ENCODE assay signal across 12 mouse cellular contexts in genomic region chr12:110437367-110437703, GRCm38 (mm10). TPM values are rescaled to one million over a fixed set of nuclear protein-coding genes. Genes with fewer than 3 reads are reported as not detected.
A peak's percentile ranks its signal among the peaks of the same experiment; 100 is the strongest.
DNase-seq lines count a peak whose midpoint lies in the region; ATAC-seq and TF ChIP-seq lines count a peak whose summit lies in the region.
"Had no signal": no experiment of that assay in that cellular context is flagged by ENCODE, and none has a peak within 500 bp of the region (broad histone marks: within the 10 kb centered on the region; RNA-seq: fewer than 3 reads in every experiment).

No protein-coding gene starts in this region.

- no peak overlapping the region for H3K9ac ChIP-seq in kidney, postnatal 0 days (ENCODE audit: low read depth, low read length)
- no peak overlapping the region for H3K9ac ChIP-seq in kidney, embryonic 15.5 days
- H3K9ac ChIP-seq: hindbrain, embryonic 14.5 days; limb, embryonic 15.5 days; neural tube, embryonic 12.5 days had no signal

- H3K27me3 ChIP-seq in kidney, postnatal 0 days (ENCODE audit: insufficient read depth, low read length): no peaks in the 10 kb centered on the region
- no peaks in the 10 kb centered on the region for H3K27me3 ChIP-seq in kidney, embryonic 15.5 days
- H3K27me3 ChIP-seq in megakaryocyte, embryonic 14.5 days (replicated peaks): peaks cover 24% of the 10 kb centered on the region
- H3K27me3 ChIP-seq in embryonic facial prominence, embryonic 10.5 days (replicated peaks; ENCODE audit: low read depth, poor library complexity, severe bottlenecking): no peaks in the 10 kb centered on the region
- H3K27me3 ChIP-seq: neural tube, embryonic 12.5 days had no signal

- no peaks in the 10 kb centered on the region for H3K36me3 ChIP-seq in kidney, postnatal 0 days (ENCODE audit: insufficient read depth, low read length)
- no peaks in the 10 kb centered on the region for H3K36me3 ChIP-seq in kidney, embryonic 15.5 days
- H3K36me3 ChIP-seq in megakaryocyte, embryonic 14.5 days (replicated peaks; ENCODE audit: low read length): no peaks in the 10 kb centered on the region
- no peaks in the 10 kb centered on the region for H3K36me3 ChIP-seq in embryonic facial prominence, embryonic 10.5 days (replicated peaks)
- H3K36me3 ChIP-seq: limb, embryonic 15.5 days; neural tube, embryonic 12.5 days had no signal

- no peak overlapping the region for H3K4me2 ChIP-seq in kidney, postnatal 0 days (ENCODE audit: low read length)
- H3K4me2 ChIP-seq in kidney, embryonic 15.5 days: no peak overlapping the region
- H3K4me2 ChIP-seq: hindbrain, embryonic 14.5 days; limb, embryonic 15.5 days; neural tube, embryonic 12.5 days had no signal

- no peak overlapping the region for H3K27ac ChIP-seq in kidney, postnatal 0 days
- no peak overlapping the region for H3K27ac ChIP-seq in kidney, embryonic 15.5 days
- no peak overlapping the region for H3K27ac ChIP-seq in embryonic facial prominence, embryonic 10.5 days (replicated peaks)
- H3K27ac ChIP-seq: hindbrain, embryonic 14.5 days; limb, embryonic 15.5 days; neural tube, embryonic 12.5 days had no signal

- H3K4me1 ChIP-seq in kidney, postnatal 0 days (replicated peaks; ENCODE audit: insufficient read depth, low read length): no peaks in the 10 kb centered on the region
- no peaks in the 10 kb centered on the region for H3K4me1 ChIP-seq in kidney, embryonic 15.5 days
- H3K4me1 ChIP-seq in megakaryocyte, embryonic 14.5 days: peaks cover 30% of the 10 kb centered on the region
- H3K4me1 ChIP-seq in embryonic facial prominence, embryonic 10.5 days: no peaks in the 10 kb centered on the region
- H3K4me1 ChIP-seq: neural tube, embryonic 12.5 days had no signal

- 65% methylated on average over 7 of the region's 7 CpGs for WGBS in kidney, postnatal 0 days
- WGBS in kidney, embryonic 15.5 days: 68% methylated on average over 7 of the region's 7 CpGs
- WGBS in embryonic facial prominence, embryonic 10.5 days: 62% methylated on average over 7 of the region's 7 CpGs

- TF ChIP-seq CTCF in kidney, postnatal 0 days (IDR thresholded peaks at IDR 0.05; ENCODE audit: low read depth): peak; percentile 59

- DNase-seq in kidney, postnatal 0 days (ENCODE audit: low spot score): no peak
- peak; percentile 69 for DNase-seq in MN1 (ENCODE audit: low spot score)
- DNase-seq in cerebellum, adult 9-10 months: peak; percentile 74
- no peak for DNase-seq in ovary, postnatal 36 days (ENCODE audit: low spot score)
- DNase-seq in embryonic facial prominence, embryonic 10.5 days (ENCODE audit: low spot score): no peak
- DNase-seq: thymus, adult 18-20 months had no signal

- H3K9me3 ChIP-seq in kidney, postnatal 0 days (replicated peaks; ENCODE audit: low read length): no peaks in the 10 kb centered on the region
- H3K9me3 ChIP-seq in kidney, embryonic 15.5 days (replicated peaks): no peaks in the 10 kb centered on the region
- H3K9me3 ChIP-seq in megakaryocyte, embryonic 14.5 days: peaks cover 23% of the 10 kb centered on the region
- 0 out of 2 replicates have a peak, but pooled peaks cover 3% of the 10 kb centered on the region for H3K9me3 ChIP-seq in embryonic facial prominence, embryonic 10.5 days
- H3K9me3 ChIP-seq: limb, embryonic 15.5 days; neural tube, embryonic 12.5 days had no signal

- ATAC-seq in kidney, postnatal 0 days (replicated peaks; ENCODE audit: low FRiP score, low read depth): no peak
- ATAC-seq in kidney, embryonic 15.5 days (replicated peaks; ENCODE audit: low FRiP score): no peak
- ATAC-seq: Patski had no signal

- no peak overlapping the region for H3K4me3 ChIP-seq in kidney, postnatal 0 days (replicated peaks; ENCODE audit: low read depth, low read length)
- no peak overlapping the region for H3K4me3 ChIP-seq in kidney, embryonic 15.5 days (replicated peaks)
- H3K4me3 ChIP-seq in megakaryocyte, embryonic 14.5 days (replicated peaks): peak overlapping the region; percentile 21
- H3K4me3 ChIP-seq in embryonic facial prominence, embryonic 10.5 days: no peak overlapping the region
- H3K4me3 ChIP-seq: limb, embryonic 15.5 days; neural tube, embryonic 12.5 days had no signal

RNA-seq across cellular contexts. Expression of gene Ppp2r5c, which starts 9.6 kb away (rescaled TPM):
- polyA plus RNA-seq in kidney, postnatal 0 days (2015; fragmentation: Nextera tagmentation; extraction: Ambion mirVana): 126 and 133 TPM in 2 replicates
- 141 and 143 TPM in 2 replicates for polyA plus RNA-seq in kidney, embryonic 15.5 days (2015; fragmentation: Nextera tagmentation; extraction: Ambion mirVana)
- 5.1 and 24.4 TPM in 2 replicates for polyA plus RNA-seq in megakaryocyte, embryonic 14.5 days (2012; ENCODE audit: insufficient read depth, low replicate concordance)
- 141 and 143 TPM in 2 replicates for polyA plus RNA-seq in embryonic facial prominence, embryonic 10.5 days (2016; fragmentation: Nextera tagmentation; extraction: Ambion mirVana)

Comparison
In these comparisons a context has a peak if more than half of its experiments do, and no peak if none do; other contexts are left out.
1. DNase-seq: peak in MN1 (single experiment) and cerebellum, adult 9-10 months (single experiment); none in kidney, postnatal 0 days (single experiment), ovary, postnatal 36 days (single experiment) and embryonic facial prominence, embryonic 10.5 days (single experiment).